Comparison of ENCODE assay signal across 10 mouse cellular contexts in genomic region chr6:113660492-113661352, GRCm38 (mm10). TPM values are rescaled to one million over a fixed set of nuclear protein-coding genes. Genes with fewer than 3 reads are reported as not detected.
DNase-seq lines count a peak whose midpoint lies in the region; ATAC-seq and TF ChIP-seq lines count a peak whose summit lies in the region.
"Had no signal": no experiment of that assay in that cellular context is flagged by ENCODE, and none has a peak within 500 bp of the region (broad histone marks: within the 10 kb centered on the region; RNA-seq: fewer than 3 reads in every experiment).

No protein-coding gene starts in this region.

- peak; percentile 37; the same call in 1 of the 2 replicates for ATAC-seq in kidney, embryonic 14.5 days (ENCODE audit: low FRiP score, low TSS enrichment)
- no peak for ATAC-seq in G1E (ENCODE audit: extremely low read depth, insufficient number of reproducible peaks, low FRiP score, poor library complexity, severe bottlenecking)

- H3K9ac ChIP-seq in kidney, embryonic 14.5 days (ENCODE audit: low read depth, low read length) = no peak overlapping the region
- H3K9ac ChIP-seq: limb, embryonic 15.5 days had no signal

- no peaks in the 10 kb centered on the region for H3K27me3 ChIP-seq in kidney, embryonic 14.5 days (ENCODE audit: control insufficient read depth, insufficient read depth, low read length)
- no peaks in the 10 kb centered on the region for H3K27me3 ChIP-seq in G1E (ENCODE audit: insufficient read depth, low read length)
- H3K27me3 ChIP-seq: limb, embryonic 15.5 days had no signal

- no peak for TF ChIP-seq POLR2A in olfactory bulb, adult 2 months (IDR thresholded peaks at IDR 0.05; ENCODE audit: insufficient read depth, low read depth, low read length)

- H3K9me3 ChIP-seq in kidney, embryonic 14.5 days (ENCODE audit: control insufficient read depth, low read length) = no peaks in the 10 kb centered on the region
- H3K9me3 ChIP-seq in G1E (replicated peaks) = peaks cover 6% of the 10 kb centered on the region
- H3K9me3 ChIP-seq: limb, embryonic 15.5 days had no signal

- H3K4me2 ChIP-seq in kidney, embryonic 14.5 days (replicated peaks; ENCODE audit: low read depth, low read length) = peak overlapping the region; percentile 10; the same call in 1 of the 2 replicates
- H3K4me2 ChIP-seq: limb, embryonic 15.5 days had no signal

- no peak for TF ChIP-seq CTCF in G1E (IDR thresholded peaks at IDR 0.05; ENCODE audit: low read depth, low read length)
- TF ChIP-seq CTCF in olfactory bulb, adult 2 months (IDR thresholded peaks at IDR 0.05; ENCODE audit: insufficient read depth, low read depth, low read length) = no peak

- no peak overlapping the region for H3K4me3 ChIP-seq in kidney, embryonic 14.5 days (ENCODE audit: low read length)
- H3K4me3 ChIP-seq in G1E (ENCODE audit: low read depth, low read length) = no peak overlapping the region
- no peak overlapping the region for H3K4me3 ChIP-seq in olfactory bulb, adult 2 months (ENCODE audit: insufficient read depth, low read depth, low read length)
- H3K4me3 ChIP-seq: limb, embryonic 15.5 days had no signal

- H3K27ac ChIP-seq in kidney, embryonic 14.5 days (ENCODE audit: low read depth, low read length) = peak overlapping the region; percentile 51; the same call in 1 of the 2 replicates
- H3K27ac ChIP-seq in olfactory bulb, adult 2 months (ENCODE audit: insufficient read depth, low read depth, low read length) = peak overlapping the region; percentile 50; the same call in 1 of the 2 replicates
- H3K27ac ChIP-seq: limb, embryonic 15.5 days had no signal

- WGBS in kidney, embryonic 14.5 days = 63% methylated on average over 14 of the region's 14 CpGs
- WGBS in olfactory bulb, adult 2 months = 61% methylated on average over 14 of the region's 14 CpGs

- H3K36me3 ChIP-seq in kidney, embryonic 14.5 days (ENCODE audit: control insufficient read depth, insufficient read depth, low read length) = no peaks in the 10 kb centered on the region
- H3K36me3 ChIP-seq in G1E (replicated peaks) = peaks cover 11% of the 10 kb centered on the region
- H3K36me3 ChIP-seq: limb, embryonic 15.5 days had no signal

- H3K4me1 ChIP-seq in kidney, embryonic 14.5 days (ENCODE audit: control insufficient read depth, insufficient read depth, low read length) = peaks cover 22% of the 10 kb centered on the region
- peaks cover 17% of the 10 kb centered on the region for H3K4me1 ChIP-seq in G1E (ENCODE audit: insufficient read depth, low read depth, low read length)
- peaks cover 20% of the 10 kb centered on the region for H3K4me1 ChIP-seq in olfactory bulb, adult 2 months (ENCODE audit: control insufficient read depth, insufficient read depth, low read length)

- no peak for DNase-seq in kidney, adult 9 months
- peak; percentile 33 for DNase-seq in G1E (ENCODE audit: low spot score)
- peak; percentile 84 for DNase-seq in induced T-regulatory cell, adult 2 months (ENCODE audit: low read depth)
- no peak for DNase-seq in thymus, adult 18-20 months
- DNase-seq in layer of hippocampus, postnatal 25 days (ENCODE audit: extremely low spot score in 1 of 2, low spot score in 1 of 2) = no peak
- DNase-seq in lung, postnatal 36 days = no peak

RNA-seq across cellular contexts. Expression of gene Irak2, which starts 22.5 kb away (rescaled TPM):
- 1.9 and 2.6 TPM in 2 replicates for polyA plus RNA-seq in kidney, embryonic 14.5 days (2014; fragmentation: Nextera tagmentation; extraction: Ambion mirVana)
- total RNA-seq in G1E (2014; fragmentation: Nextera tagmentation) (7.4 and 21.2 TPM in 2 replicates), G1E (2017) (10.9 and 11.7 TPM in 2 replicates)
- 10.2 and 13.7 TPM in 2 replicates for polyA plus RNA-seq in G1E (2012)
- polyA plus RNA-seq in olfactory bulb, adult 2 months (2012; ENCODE audit: insufficient read depth, insufficient read length, low replicate concordance, missing spikeins) = not detected in 2 replicates
- 10 to 100 TPM; 16.9 to 21.9 TPM for total RNA-seq in layer of hippocampus, postnatal 25 days (2021)

RNA-seq across cellular contexts. Expression of gene Tatdn2, which starts 36.1 kb away (rescaled TPM):
- 0.93 and 1.9 TPM in 2 replicates for polyA plus RNA-seq in kidney, embryonic 14.5 days (2014; fragmentation: Nextera tagmentation; extraction: Ambion mirVana)
- total RNA-seq in G1E (2014; fragmentation: Nextera tagmentation) (20.9 and 26.3 TPM in 2 replicates), G1E (2017) (72.0 and 81.3 TPM in 2 replicates)
- 33.1 and 34.5 TPM in 2 replicates for polyA plus RNA-seq in G1E (2012)
- not detected in 2 replicates for polyA plus RNA-seq in olfactory bulb, adult 2 months (2012; ENCODE audit: insufficient read depth, insufficient read length, low replicate concordance, missing spikeins)
- 10 to 100 TPM; 56.2 to 59.4 TPM for total RNA-seq in layer of hippocampus, postnatal 25 days (2021)

RNA-seq across cellular contexts. Expression of gene Vhl, which starts 37.0 kb away (rescaled TPM):
- polyA plus RNA-seq in kidney, embryonic 14.5 days (2014; fragmentation: Nextera tagmentation; extraction: Ambion mirVana) = 25.9 and 40.7 TPM in 2 replicates
- total RNA-seq in G1E (2014; fragmentation: Nextera tagmentation) (9.0 and 12.5 TPM in 2 replicates), G1E (2017) (25.4 and 26.1 TPM in 2 replicates)
- polyA plus RNA-seq in G1E (2012) = 6.4 and 7.9 TPM in 2 replicates
- not detected in 2 replicates for polyA plus RNA-seq in olfactory bulb, adult 2 months (2012; ENCODE audit: insufficient read depth, insufficient read length, low replicate concordance, missing spikeins)
- 10 to 100 TPM; 47.3 to 52.3 TPM for total RNA-seq in layer of hippocampus, postnatal 25 days (2021)

RNA-seq across cellular contexts. Expression of gene Brk1, which starts 56.1 kb away (rescaled TPM):
- polyA plus RNA-seq in kidney, embryonic 14.5 days (2014; fragmentation: Nextera tagmentation; extraction: Ambion mirVana) = 233 and 273 TPM in 2 replicates
- total RNA-seq in G1E (2014; fragmentation: Nextera tagmentation) = 186 and 193 TPM in 2 replicates
- total RNA-seq in G1E (2017) = 167 and 180 TPM in 2 replicates
- polyA plus RNA-seq in G1E (2012) = 29.2 and 42.6 TPM in 2 replicates
- not detected in 2 replicates for polyA plus RNA-seq in olfactory bulb, adult 2 months (2012; ENCODE audit: insufficient read depth, insufficient read length, low replicate concordance, missing spikeins)
- total RNA-seq in layer of hippocampus, postnatal 25 days (2021) = 100 to 1,000 TPM; 228 to 246 TPM

RNA-seq across cellular contexts. Expression of gene Ghrl, which starts 59.0 kb away (rescaled TPM):
- 0.37 and 0.60 TPM in 2 replicates for polyA plus RNA-seq in kidney, embryonic 14.5 days (2014; fragmentation: Nextera tagmentation; extraction: Ambion mirVana)
- total RNA-seq in G1E (2014; fragmentation: Nextera tagmentation) (not detected in 2 replicates), G1E (2017) (0.76 TPM in 1 of 2 replicates, not detected in the other)
- polyA plus RNA-seq in G1E (2012) = not detected in 2 replicates
- polyA plus RNA-seq in olfactory bulb, adult 2 months (2012; ENCODE audit: insufficient read depth, insufficient read length, low replicate concordance, missing spikeins) = not detected in 2 replicates
- total RNA-seq in layer of hippocampus, postnatal 25 days (2021) = under 1 TPM in 1 of 2 experiments, not detected in 1; 0.57 TPM
- total RNA-seq: gastrocnemius, adult 8-10 months had no signal

Comparison
In these comparisons a context has a peak if more than half of its experiments do, and no peak if none do; other contexts are left out.
1. DNase-seq: peak in G1E (single experiment) and induced T-regulatory cell, adult 2 months (single experiment); none in kidney, adult 9 months (single experiment), thymus, adult 18-20 months (0 of 2), layer of hippocampus, postnatal 25 days (0 of 2) and lung, postnatal 36 days (single experiment).
2. RNA of gene Tatdn2, which starts 36.1 kb away (polyA plus RNA-seq): 33.1 to 34.5 TPM in G1E; 0.93 to 1.9 TPM in kidney, embryonic 14.5 days and not detected in olfactory bulb, adult 2 months; every median in the first group is over 10 times any median in the second.